Mouse (Mus musculus) limb, embryonic 14.5 days (tissue): ENCODE measurements around the gene Tesk1. TPM values are rescaled to one million over a fixed set of nuclear protein-coding genes. Genes with fewer than 3 reads are reported as not detected.

Source experiments
- ATAC-seq: fragments of 200-750 bp; cut with Nextera tagmentation; 2 replicates; pipeline ENCODE4 v1.8.0; 2017; ENCODE audit warnings: low read depth, moderate number of reproducible peaks, moderate TSS enrichment; ENCODE audit not compliant: low FRiP score
- DNase-seq: peaks from one replicate; pipeline ENCODE4 v3.0.0-alpha.2; 2015; ENCODE audit warnings: low spot score
- H3K27ac ChIP-seq: fragments of 300-500 bp; sonication (generic); replicated peaks from 2 replicates; pipeline ENCODE4 v1.5.1; 2014; ENCODE audit warnings: low read depth, mild to moderate bottlenecking, low read length, moderate library complexity, mixed read lengths
- H3K27me3 ChIP-seq: fragments of 300-500 bp; sonication (generic); 2 replicates; pipeline ENCODE4 v1.6.1; 2014; ENCODE audit warnings: low read length, mixed read lengths; ENCODE audit not compliant: control insufficient read depth, insufficient read depth
- H3K36me3 ChIP-seq: fragments of 300-500 bp; sonication (generic); 2 replicates; pipeline ENCODE4 v1.6.1; 2014; ENCODE audit warnings: mild to moderate bottlenecking, low read length, moderate library complexity, mixed read lengths; ENCODE audit not compliant: control insufficient read depth, insufficient read depth
- H3K4me1 ChIP-seq: fragments of 300-500 bp; sonication (generic); 2 replicates; pipeline ENCODE4 v1.6.1; 2014; ENCODE audit warnings: antibody characterized with exemption, low read length, mixed read lengths; ENCODE audit not compliant: control insufficient read depth, insufficient read depth
- H3K4me2 ChIP-seq: fragments of 300-500 bp; sonication (generic); replicated peaks from 2 replicates; pipeline ENCODE4 v1.6.1; 2014; ENCODE audit warnings: low read depth, mild to moderate bottlenecking, low read length, moderate library complexity; ENCODE audit not compliant: severe bottlenecking
- H3K4me3 ChIP-seq: fragments of 300-500 bp; sonication (generic); replicated peaks from 2 replicates; pipeline ENCODE4 v1.5.1; 2014; ENCODE audit warnings: low read length
- H3K9ac ChIP-seq: fragments of 300-500 bp; sonication (generic); 2 replicates; pipeline ENCODE4 v1.6.1; 2014; ENCODE audit warnings: mild to moderate bottlenecking, low read depth, low read length, moderate library complexity; ENCODE audit not compliant: severe bottlenecking
- H3K9me3 ChIP-seq: fragments of 300-500 bp; sonication (generic); 2 replicates; pipeline ENCODE4 v1.6.1; 2016; ENCODE audit warnings: low read length; ENCODE audit not compliant: control insufficient read depth
- POLR2A ChIP-seq: fragments of 200-500 bp; IDR thresholded peaks from 2 replicates; pipeline ENCODE4 v1.8.0; 2012; ENCODE audit warnings: inconsistent platforms, mild to moderate bottlenecking, moderate library complexity, borderline replicate concordance; ENCODE audit not compliant: insufficient read depth, insufficient read length; ENCODE audit errors: extremely low read depth
- WGBS: fragments of 180-500 bp; shearing (Covaris S2); extraction: QIAGEN DNeasy Blood & Tissue Kit; methylation state at CpG from one replicate; pipeline ENCODE4 v1.1.7; 2014; 5-methylcytosine and 5-hydroxymethylcytosine counted together
- polyA plus RNA-seq, 2 experiments: library from polyadenylated mRNA; depleted of rRNA in 1 of 2; stranded (reverse) in 1 of 2; unstranded in 1 of 2; fragments of >200 nt; fragmentation: Nextera tagmentation in 1 of 2; extraction: Ambion mirVana in 1 of 2; gene quantifications; 2 replicates each; pipeline versions ENCODE4 v1.2.1 to v1.2.3; 2012 to 2014

The Tesk1 gene
- polyA plus RNA-seq, 2 experiments, result 15.8 to 47.4 TPM

- Histone ChIP-seq H3K27me3 (peaks cover 37% of the 10 kb centered on the region), H3K4me2 (peak overlapping the region; percentile 29; the same call in 1 of the 2 replicates), H3K4me1 (peaks cover 12% of the 10 kb centered on the region; the same call in 1 of the 2 replicates), H3K4me3 (no peak overlapping the region), H3K36me3 (peaks cover 55% of the 10 kb centered on the region), H3K9ac (0 out of 2 replicates have a peak overlapping the region, but pooled peaks have one; percentile 12), H3K27ac (no peak overlapping the region), H3K9me3 (no peaks in the 10 kb centered on the region)
- ATAC-seq (no peak), DNase-seq (no peak)
- WGBS, result 32% methylated on average over 10 of the region's 14 CpGs
- no peak for TF ChIP-seq POLR2A
Measured at GRCm38 (mm10) chr4:43425197-43425596, 16.5 kb upstream of the Tesk1 start.

GRCm38 (mm10) chr4:43425648-43426380, 15.9 kb upstream of the Tesk1 start:
- no peak overlapping the region for H3K27ac ChIP-seq
- H3K4me1 ChIP-seq, result peaks cover 12% of the 10 kb centered on the region; the same call in 1 of the 2 replicates
- ATAC-seq, result peak; percentile 30; the same call in 1 of the 2 replicates
- peak overlapping the region; percentile 29; the same call in 1 of the 2 replicates for H3K4me2 ChIP-seq
- H3K9ac ChIP-seq, result 0 out of 2 replicates have a peak overlapping the region, but pooled peaks have one; percentile 12
- no peak for TF ChIP-seq POLR2A
- DNase-seq, result no peak
- 22% methylated on average over 31 of the region's 31 CpGs for WGBS
- H3K27me3 ChIP-seq, result peaks cover 37% of the 10 kb centered on the region
- H3K9me3 ChIP-seq, result no peaks in the 10 kb centered on the region
- H3K36me3 ChIP-seq, result peaks cover 55% of the 10 kb centered on the region
- no peak overlapping the region for H3K4me3 ChIP-seq

GRCm38 (mm10) chr4:43426487-43426886, 15.3 kb upstream of the Tesk1 start:
- Histone ChIP-seq H3K4me1 (peaks cover 12% of the 10 kb centered on the region; the same call in 1 of the 2 replicates), H3K4me3 (no peak overlapping the region), H3K27ac (no peak overlapping the region), H3K9me3 (no peaks in the 10 kb centered on the region), H3K4me2 (no peak overlapping the region), H3K9ac (no peak overlapping the region), H3K27me3 (peaks cover 37% of the 10 kb centered on the region), H3K36me3 (peaks cover 53% of the 10 kb centered on the region)
- ATAC-seq, result no peak
- no peak for TF ChIP-seq POLR2A
- no peak for DNase-seq
- 41% methylated on average over 10 of the region's 10 CpGs for WGBS

- peaks cover 12% of the 10 kb centered on the region; the same call in 1 of the 2 replicates for H3K4me1 ChIP-seq
- DNase-seq (no peak), ATAC-seq (no peak)
- H3K9me3 ChIP-seq, result no peaks in the 10 kb centered on the region
- peaks cover 37% of the 10 kb centered on the region for H3K27me3 ChIP-seq
- TF ChIP-seq POLR2A, result no peak
- H3K27ac ChIP-seq, result no peak overlapping the region
- peaks cover 41% of the 10 kb centered on the region for H3K36me3 ChIP-seq
- no peak overlapping the region for H3K4me2 ChIP-seq
- no peak overlapping the region for H3K4me3 ChIP-seq
- 26% methylated on average over 23 of the region's 23 CpGs for WGBS
- no peak overlapping the region for H3K9ac ChIP-seq
Measured at GRCm38 (mm10) chr4:43427501-43428179, 14.1 kb upstream of the Tesk1 start.

GRCm38 (mm10) chr4:43428180-43428861, 13.4 kb upstream of the Tesk1 start:
- ATAC-seq, result no peak
- Histone ChIP-seq H3K4me3 (no peak overlapping the region), H3K9ac (no peak overlapping the region), H3K4me2 (peak overlapping the region; percentile 6; the same call in 1 of the 2 replicates), H3K27ac (no peak overlapping the region), H3K4me1 (peaks cover 12% of the 10 kb centered on the region; the same call in 1 of the 2 replicates), H3K9me3 (no peaks in the 10 kb centered on the region), H3K36me3 (peaks cover 34% of the 10 kb centered on the region), H3K27me3 (peaks cover 37% of the 10 kb centered on the region)
- no peak for TF ChIP-seq POLR2A
- 31% methylated on average over 14 of the region's 16 CpGs for WGBS
- no peak for DNase-seq
